Mouse (Mus musculus): Measurements from ENCODE around the gene Fhl1. TPM values are rescaled to one million over a fixed set of nuclear protein-coding genes. Genes with fewer than 3 reads are reported as not detected.
A peak's percentile ranks its signal among the peaks of the same experiment; 100 is the strongest.

Fhl1 gene
- polyA plus RNA-seq, 1 experiment from 2014 or later, result 52.0 TPM

GRCm38 (mm10) chrX:56734436-56734835 is 2.8 kb downstream of the Fhl1 start:
- no peak overlapping the region for H3K27ac ChIP-seq (replicated peaks; ENCODE audit: low read depth, low read length)
- WGBS, result 30% methylated on average over 5 of the region's 5 CpGs

GRCm38 (mm10) chrX:56736226-56736625 is 4.6 kb downstream of the Fhl1 start:
- no peak overlapping the region for H3K4me2 ChIP-seq (ENCODE audit: low read depth, severe bottlenecking)
- WGBS, result 53% methylated on average over 1 of the region's 1 CpGs
- H3K36me3 ChIP-seq (ENCODE audit: control insufficient read depth, insufficient read depth, low read length), result no peaks in the 10 kb centered on the region
- H3K4me3 ChIP-seq (ENCODE audit: low read depth, low read length), result no peak overlapping the region
- H3K27ac ChIP-seq (replicated peaks; ENCODE audit: low read depth, low read length), result no peak overlapping the region
- DNase-seq (ENCODE audit: low spot score) (no peak), ATAC-seq (ENCODE audit: insufficient number of reproducible peaks, low FRiP score, low TSS enrichment, low read depth) (no peak)
- H3K9me3 ChIP-seq (ENCODE audit: control insufficient read depth, low read length), result no peaks in the 10 kb centered on the region
- H3K4me1 ChIP-seq (ENCODE audit: control insufficient read depth, insufficient read depth, low read length), result no peaks in the 10 kb centered on the region
- no peak overlapping the region for H3K9ac ChIP-seq (ENCODE audit: low read length)
- H3K27me3 ChIP-seq (ENCODE audit: control insufficient read depth, insufficient read depth, low read length), result no peaks in the 10 kb centered on the region

More at GRCm38 (mm10) chrX:56734436-56734835, 2.8 kb downstream of the Fhl1 start:
- Histone ChIP-seq H3K9ac (ENCODE audit: low read length) (no peak overlapping the region), H3K36me3 (ENCODE audit: control insufficient read depth, insufficient read depth, low read length) (no peaks in the 10 kb centered on the region), H3K9me3 (ENCODE audit: control insufficient read depth, low read length) (no peaks in the 10 kb centered on the region), H3K27me3 (ENCODE audit: control insufficient read depth, insufficient read depth, low read length) (no peaks in the 10 kb centered on the region), H3K4me1 (ENCODE audit: control insufficient read depth, insufficient read depth, low read length) (no peaks in the 10 kb centered on the region), H3K4me2 (ENCODE audit: low read depth, severe bottlenecking) (no peak overlapping the region), H3K4me3 (ENCODE audit: low read depth, low read length) (no peak overlapping the region)
- no peak for DNase-seq (ENCODE audit: low spot score)
- no peak for ATAC-seq (ENCODE audit: insufficient number of reproducible peaks, low FRiP score, low TSS enrichment, low read depth)

DNA sequence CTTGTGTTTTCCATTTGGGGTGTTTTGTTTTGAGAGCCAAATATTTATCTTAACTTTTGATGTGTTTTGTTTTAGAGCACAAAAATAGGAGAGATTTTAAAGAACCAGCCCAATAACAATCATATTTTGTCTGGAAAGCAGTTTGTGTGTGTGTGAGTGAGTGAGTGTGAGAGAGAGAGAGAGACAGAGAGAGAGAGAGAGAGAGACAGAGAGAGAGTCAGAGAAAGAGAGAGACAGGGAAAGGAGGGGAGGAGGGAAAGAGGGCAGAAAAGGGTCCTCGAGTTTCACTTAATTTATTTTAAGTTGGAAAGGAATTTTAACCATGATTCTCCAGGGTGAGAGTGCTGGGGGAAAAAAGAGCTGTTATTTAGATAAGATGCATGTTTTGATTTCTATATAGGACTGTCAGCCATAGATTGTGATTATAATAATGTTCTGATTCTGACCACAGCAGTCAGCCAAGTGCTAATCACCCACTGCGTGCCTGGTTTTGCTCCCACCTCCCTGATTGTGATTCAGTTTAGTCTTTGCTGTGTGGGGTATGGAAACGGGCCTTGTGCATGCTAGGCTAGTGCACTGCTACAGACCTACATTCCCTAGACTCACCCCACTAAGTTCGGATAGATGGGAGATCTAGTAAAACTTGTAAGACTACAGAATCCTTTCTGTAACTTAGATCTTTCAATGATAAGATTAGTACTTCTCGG is 6.4 kb downstream of the Fhl1 start:
- Histone ChIP-seq H3K4me2 (ENCODE audit: low read depth, severe bottlenecking) (no peak overlapping the region), H3K36me3 (ENCODE audit: control insufficient read depth, insufficient read depth, low read length) (no peaks in the 10 kb centered on the region), H3K9me3 (ENCODE audit: control insufficient read depth, low read length) (no peaks in the 10 kb centered on the region), H3K9ac (ENCODE audit: low read length) (no peak overlapping the region), H3K4me1 (ENCODE audit: control insufficient read depth, insufficient read depth, low read length) (no peaks in the 10 kb centered on the region), H3K27me3 (ENCODE audit: control insufficient read depth, insufficient read depth, low read length) (no peaks in the 10 kb centered on the region), H3K4me3 (ENCODE audit: low read depth, low read length) (no peak overlapping the region), H3K27ac (replicated peaks; ENCODE audit: low read depth, low read length) (no peak overlapping the region)
- DNase-seq (ENCODE audit: low spot score) (no peak), ATAC-seq (ENCODE audit: insufficient number of reproducible peaks, low FRiP score, low TSS enrichment, low read depth) (no peak)
- 70% methylated on average over 5 of the region's 5 CpGs for WGBS

DNA sequence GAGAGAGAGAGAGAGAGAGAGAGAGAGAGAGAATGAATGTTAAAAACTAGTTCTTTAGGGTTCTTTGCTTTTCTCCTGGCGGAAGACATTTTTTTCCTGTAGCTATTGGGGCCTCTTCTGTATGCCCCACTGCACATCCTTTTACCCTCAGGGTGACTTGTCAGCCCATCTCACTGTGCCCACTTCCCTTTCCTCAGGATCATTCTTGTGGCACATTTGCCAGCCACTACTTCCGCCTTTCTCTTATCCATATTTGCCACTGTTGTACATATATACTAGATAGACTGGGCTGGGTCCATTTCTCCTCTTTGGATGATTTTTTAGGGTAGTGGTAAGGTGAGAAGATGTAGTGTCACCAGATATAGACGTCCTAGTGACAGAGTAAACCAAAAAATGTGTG is 9.8 kb downstream of the Fhl1 start:
- Histone ChIP-seq H3K9ac (ENCODE audit: low read length) (no peak overlapping the region), H3K27me3 (ENCODE audit: control insufficient read depth, insufficient read depth, low read length) (no peaks in the 10 kb centered on the region), H3K4me1 (ENCODE audit: control insufficient read depth, insufficient read depth, low read length) (no peaks in the 10 kb centered on the region), H3K36me3 (ENCODE audit: control insufficient read depth, insufficient read depth, low read length) (no peaks in the 10 kb centered on the region), H3K9me3 (ENCODE audit: control insufficient read depth, low read length) (no peaks in the 10 kb centered on the region), H3K4me2 (ENCODE audit: low read depth, severe bottlenecking) (no peak overlapping the region), H3K27ac (replicated peaks; ENCODE audit: low read depth, low read length) (no peak overlapping the region), H3K4me3 (ENCODE audit: low read depth, low read length) (no peak overlapping the region)
- ATAC-seq (ENCODE audit: insufficient number of reproducible peaks, low FRiP score, low TSS enrichment, low read depth) (no peak), DNase-seq (ENCODE audit: low spot score) (no peak)
- WGBS, result 76% methylated on average over 3 of the region's 3 CpGs

GRCm38 (mm10) chrX:56751536-56751935 is 19.9 kb downstream of the Fhl1 start:
- H3K36me3 ChIP-seq (ENCODE audit: control insufficient read depth, insufficient read depth, low read length), result no peaks in the 10 kb centered on the region
- no peak overlapping the region for H3K4me2 ChIP-seq (ENCODE audit: low read depth, severe bottlenecking)
- no peak overlapping the region for H3K9ac ChIP-seq (ENCODE audit: low read length)
- no peaks in the 10 kb centered on the region for H3K9me3 ChIP-seq (ENCODE audit: control insufficient read depth, low read length)
- H3K4me3 ChIP-seq (ENCODE audit: low read depth, low read length), result no peak overlapping the region
- ATAC-seq (ENCODE audit: insufficient number of reproducible peaks, low FRiP score, low TSS enrichment, low read depth) (no peak), DNase-seq (ENCODE audit: low spot score) (no peak)
- H3K4me1 ChIP-seq (ENCODE audit: control insufficient read depth, insufficient read depth, low read length), result no peaks in the 10 kb centered on the region
- H3K27me3 ChIP-seq (ENCODE audit: control insufficient read depth, insufficient read depth, low read length), result no peaks in the 10 kb centered on the region
- H3K27ac ChIP-seq (replicated peaks; ENCODE audit: low read depth, low read length), result no peak overlapping the region
- 61% methylated on average over 4 of the region's 4 CpGs for WGBS

- no peak overlapping the region for H3K27ac ChIP-seq (replicated peaks; ENCODE audit: low read depth, low read length)
- no peaks in the 10 kb centered on the region for H3K27me3 ChIP-seq (ENCODE audit: control insufficient read depth, insufficient read depth, low read length)
- H3K36me3 ChIP-seq (ENCODE audit: control insufficient read depth, insufficient read depth, low read length), result no peaks in the 10 kb centered on the region
- no peak overlapping the region for H3K4me2 ChIP-seq (ENCODE audit: low read depth, severe bottlenecking)
- no peaks in the 10 kb centered on the region for H3K4me1 ChIP-seq (ENCODE audit: control insufficient read depth, insufficient read depth, low read length)
- DNase-seq (ENCODE audit: low spot score), result no peak
- no peak for ATAC-seq (ENCODE audit: insufficient number of reproducible peaks, low FRiP score, low TSS enrichment, low read depth)
- H3K9me3 ChIP-seq (ENCODE audit: control insufficient read depth, low read length), result no peaks in the 10 kb centered on the region
- no peak overlapping the region for H3K9ac ChIP-seq (ENCODE audit: low read length)
- WGBS, result 86% methylated on average over 6 of the region's 6 CpGs
- H3K4me3 ChIP-seq (ENCODE audit: low read depth, low read length), result no peak overlapping the region
Observed at GRCm38 (mm10) chrX:56752144-56752543, 20.6 kb downstream of the Fhl1 start.

DNA sequence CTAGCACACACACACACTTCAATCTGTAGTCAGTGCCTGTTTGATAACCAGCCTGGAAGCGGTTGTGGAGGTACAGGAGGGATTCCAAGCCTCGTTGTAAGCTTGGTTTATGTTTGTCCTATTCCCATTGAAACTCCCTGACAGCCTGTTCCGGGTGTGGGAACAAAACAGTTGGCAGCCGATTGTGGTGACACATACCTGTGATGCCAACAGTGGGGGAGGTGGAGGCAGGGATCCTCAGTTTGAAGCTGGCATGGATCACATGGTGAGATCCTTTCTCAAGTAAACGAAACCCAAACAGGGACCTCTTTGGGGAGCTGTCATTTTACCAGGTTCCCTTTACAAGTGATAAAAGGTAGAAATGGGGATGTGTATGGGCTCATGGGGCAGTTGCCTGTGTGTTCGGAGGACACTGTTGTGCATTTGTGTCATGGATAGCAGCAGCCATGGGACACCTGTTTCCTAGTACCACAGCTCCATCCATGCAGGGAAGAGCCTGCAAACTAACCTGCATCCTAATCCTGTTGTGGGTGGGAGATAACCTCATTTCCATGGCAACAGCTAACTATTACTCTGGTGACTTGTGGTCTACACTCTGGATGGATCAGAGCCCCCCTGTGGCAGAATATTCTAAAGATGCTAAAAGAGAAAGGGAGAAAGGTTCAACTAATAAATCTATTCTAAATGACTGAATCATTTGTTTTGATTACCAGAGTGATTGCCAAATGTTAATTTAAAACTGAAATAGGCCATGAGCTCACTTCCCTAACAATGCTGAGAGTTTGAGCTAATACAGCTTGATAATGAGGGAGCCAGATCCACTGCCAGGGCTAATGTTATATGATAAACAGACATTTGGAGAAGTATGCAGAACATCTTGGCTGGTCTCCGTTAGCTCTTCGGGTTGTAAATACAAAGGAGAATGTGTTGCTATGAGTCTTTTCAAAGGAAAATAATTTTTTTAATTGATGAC is 22.0 kb downstream of the Fhl1 start:
- H3K9ac ChIP-seq (ENCODE audit: low read length), result no peak overlapping the region
- H3K4me1 ChIP-seq (ENCODE audit: control insufficient read depth, insufficient read depth, low read length), result no peaks in the 10 kb centered on the region
- H3K4me2 ChIP-seq (ENCODE audit: low read depth, severe bottlenecking), result no peak overlapping the region
- no peak for DNase-seq (ENCODE audit: low spot score)
- 84% methylated on average over 8 of the region's 8 CpGs for WGBS
- no peaks in the 10 kb centered on the region for H3K9me3 ChIP-seq (ENCODE audit: control insufficient read depth, low read length)
- H3K27ac ChIP-seq (replicated peaks; ENCODE audit: low read depth, low read length), result no peak overlapping the region
- no peaks in the 10 kb centered on the region for H3K27me3 ChIP-seq (ENCODE audit: control insufficient read depth, insufficient read depth, low read length)
- no peaks in the 10 kb centered on the region for H3K36me3 ChIP-seq (ENCODE audit: control insufficient read depth, insufficient read depth, low read length)
- no peak for ATAC-seq (ENCODE audit: insufficient number of reproducible peaks, low FRiP score, low TSS enrichment, low read depth)
- no peak overlapping the region for H3K4me3 ChIP-seq (ENCODE audit: low read depth, low read length)

- Histone ChIP-seq H3K4me3 (ENCODE audit: low read depth, low read length) (no peak overlapping the region), H3K9ac (ENCODE audit: low read length) (no peak overlapping the region), H3K9me3 (ENCODE audit: control insufficient read depth, low read length) (no peaks in the 10 kb centered on the region), H3K27ac (replicated peaks; ENCODE audit: low read depth, low read length) (no peak overlapping the region), H3K27me3 (ENCODE audit: control insufficient read depth, insufficient read depth, low read length) (no peaks in the 10 kb centered on the region), H3K36me3 (ENCODE audit: control insufficient read depth, insufficient read depth, low read length) (no peaks in the 10 kb centered on the region), H3K4me2 (ENCODE audit: low read depth, severe bottlenecking) (no peak overlapping the region), H3K4me1 (ENCODE audit: control insufficient read depth, insufficient read depth, low read length) (no peaks in the 10 kb centered on the region)
- no peak for ATAC-seq (ENCODE audit: insufficient number of reproducible peaks, low FRiP score, low TSS enrichment, low read depth)
- 45% methylated on average over 2 of the region's 2 CpGs for WGBS
- peak; percentile 24 for DNase-seq (ENCODE audit: low spot score)
Observed at GRCm38 (mm10) chrX:56755646-56756045, 24.1 kb downstream of the Fhl1 start.
